Mouse (Mus musculus): ENCODE data around the gene Tbcc.
"Not testable (repeated sequence)": the region's sequence is repeated elsewhere in the genome, so short reads cannot be mapped to it uniquely, and the experiment has no call there.

Tbcc gene
- long read RNA-seq, experiment 1, transcript Tbcc-201 (1 exons, 1,164 nt) = major isoform, 61 of 61 reads
- long read RNA-seq, experiment 1, partial matches to known transcripts = 0 of 61 reads
- long read RNA-seq, experiment 1, other reads (novel, unspliced or antisense) = 0 of 61 reads
- long read RNA-seq, experiment 2, transcript Tbcc-201 (1 exons, 1,164 nt) = major isoform, 93 of 93 reads
- long read RNA-seq, experiment 2, partial matches to known transcripts = 0 of 93 reads
- long read RNA-seq, experiment 2, other reads (novel, unspliced or antisense) = 0 of 93 reads

DNA sequence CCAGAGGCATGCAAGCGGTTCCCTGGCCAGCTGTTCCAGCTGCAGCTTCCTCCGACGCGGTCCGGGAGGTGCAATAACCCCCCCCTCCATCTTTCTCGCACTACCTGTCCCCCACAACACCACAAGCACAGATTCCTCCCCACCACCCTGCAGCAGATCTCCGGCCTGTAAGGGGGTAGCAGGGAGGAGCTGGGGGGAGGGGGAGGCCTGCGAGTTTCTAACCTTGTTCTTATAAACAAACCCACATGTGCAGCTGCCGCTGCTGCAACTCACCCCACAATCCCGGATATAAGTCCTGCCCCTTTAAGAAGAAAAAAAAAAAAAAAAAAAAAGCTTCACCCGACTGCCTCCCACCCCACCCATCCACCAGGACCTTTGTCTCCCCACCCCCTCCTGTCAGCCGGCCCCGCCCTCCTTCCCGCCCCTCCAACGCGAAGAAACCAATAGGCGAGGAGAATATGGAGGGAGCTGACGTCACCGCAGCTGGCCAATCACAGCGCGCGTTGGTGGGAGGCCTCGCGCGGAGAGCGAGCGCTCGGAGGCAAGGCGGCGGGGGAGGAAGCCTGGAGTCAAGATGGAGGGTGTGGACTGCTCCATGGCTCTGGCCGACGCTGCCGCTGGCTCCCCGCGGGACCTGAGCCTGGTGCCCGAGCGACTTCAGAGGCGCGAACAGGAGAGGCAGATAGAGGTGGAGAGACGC lies at the start of gene Tbcc:
Gene Tbcc (plus strand): TSS at position 569 of the 700 bp plus-strand sequence.
- intact Hi-C loops (cut with DNase I) = loop anchor here (2.0 to 5.0 kb wide), 2 partner anchors 33 to 108 kb away; partner anchors contain the start of gene Rpl7l1

DNA sequence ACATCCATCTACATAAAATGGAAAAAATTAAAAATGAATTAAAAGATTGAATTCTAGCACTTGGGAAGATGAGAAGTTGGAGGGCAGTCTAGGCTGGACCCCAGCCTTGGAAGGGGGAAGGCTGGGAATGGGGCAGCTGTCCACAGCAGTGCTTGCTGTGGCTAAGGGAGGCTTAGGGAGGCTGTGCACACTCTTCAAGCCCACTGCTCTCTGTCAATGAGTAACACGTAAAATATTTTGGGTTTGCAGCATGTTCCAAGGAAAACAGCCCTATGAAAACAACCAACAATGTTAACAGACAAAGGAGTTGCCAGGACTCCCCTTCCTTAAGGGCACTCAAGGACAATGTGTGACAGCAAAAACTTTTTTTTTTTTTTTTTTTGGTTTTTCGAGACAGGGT lies 47.5 kb upstream of the Tbcc start:
- intact Hi-C loops (cut with DNase I) = no loop called here

DNA sequence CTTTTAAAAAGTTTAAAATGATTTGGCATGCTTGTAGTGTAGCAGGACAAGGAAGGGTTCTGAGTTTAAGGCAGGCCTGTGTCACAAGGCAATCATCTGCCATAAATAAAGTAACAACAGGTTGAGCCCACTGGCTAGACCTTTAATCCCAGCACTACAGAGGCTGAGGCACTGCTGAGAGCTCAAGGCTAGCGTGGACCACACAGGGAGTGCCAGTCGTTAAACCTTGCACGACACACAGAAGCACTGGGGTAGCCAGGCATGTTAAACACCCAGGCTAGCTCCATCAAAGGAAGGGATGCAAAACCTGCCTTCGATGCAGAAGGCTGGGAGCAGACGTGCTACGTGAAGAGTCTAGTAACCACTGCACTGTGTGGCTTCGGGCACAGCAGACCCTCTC lies 46.8 kb upstream of the Tbcc start:
- intact Hi-C loops (cut with DNase I) = no loop called here

DNA sequence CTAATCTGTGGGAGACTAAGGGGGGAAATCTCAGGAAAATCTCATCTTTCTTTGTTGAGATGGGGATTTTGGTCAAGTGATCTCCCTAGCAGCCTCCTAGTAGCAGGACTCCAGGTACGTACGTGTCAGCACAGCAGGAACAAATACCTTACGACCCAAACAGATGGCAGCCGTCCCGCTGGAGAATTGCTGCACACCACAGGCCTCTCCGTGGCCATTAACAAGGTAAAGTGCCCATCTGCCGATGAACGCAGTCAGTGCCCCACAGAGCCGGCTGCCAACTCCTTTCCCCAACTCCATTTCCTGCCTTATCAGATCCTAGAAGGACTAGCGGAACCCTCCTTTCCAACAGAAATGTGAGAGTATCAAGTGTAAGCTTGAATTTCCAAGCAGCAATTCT lies 45.7 kb upstream of the Tbcc start:
- intact Hi-C loops (cut with DNase I) = no loop called here

DNA sequence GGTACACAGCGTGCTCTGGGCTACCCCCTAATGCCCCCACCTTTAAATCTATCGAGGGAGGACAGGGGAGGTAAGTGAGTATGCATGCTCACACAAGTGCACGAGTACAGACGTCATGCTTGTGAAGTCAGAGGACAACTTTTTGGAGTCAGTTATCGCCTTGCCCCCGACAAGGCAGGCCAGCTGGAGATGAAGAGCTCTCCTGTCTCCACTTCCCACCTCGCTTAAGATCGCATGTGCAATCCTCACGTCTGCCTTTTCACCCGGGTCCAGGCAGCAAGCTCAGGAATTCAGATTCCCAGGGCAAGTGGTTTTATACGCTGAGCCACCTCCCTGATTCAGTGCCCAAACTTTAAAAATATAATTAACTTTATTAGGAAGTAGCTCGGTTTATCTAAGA lies 45.2 kb upstream of the Tbcc start:
- intact Hi-C loops (cut with DNase I) = no loop called here

DNA sequence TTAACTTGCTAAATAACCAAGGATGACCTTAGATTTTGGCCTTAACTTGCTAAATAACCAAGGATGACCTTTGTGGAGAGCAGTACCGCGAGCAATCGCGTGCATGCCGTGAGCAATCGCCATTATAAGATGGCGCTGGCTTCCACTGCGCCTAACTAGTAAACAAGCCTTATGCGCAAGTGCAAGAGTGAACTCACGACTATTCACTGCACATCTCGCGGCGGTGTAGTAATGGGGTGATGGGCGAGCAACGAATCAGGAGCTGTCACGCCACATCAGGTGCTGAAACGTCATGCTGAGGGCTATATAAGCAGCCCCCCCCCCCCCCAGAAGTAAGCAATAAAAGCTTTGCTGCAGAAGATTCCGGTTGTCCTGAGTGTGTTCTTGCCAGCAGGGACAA lies 43.9 kb upstream of the Tbcc start:
- intact Hi-C loops (cut with DNase I) = not testable (repeated sequence)

DNA sequence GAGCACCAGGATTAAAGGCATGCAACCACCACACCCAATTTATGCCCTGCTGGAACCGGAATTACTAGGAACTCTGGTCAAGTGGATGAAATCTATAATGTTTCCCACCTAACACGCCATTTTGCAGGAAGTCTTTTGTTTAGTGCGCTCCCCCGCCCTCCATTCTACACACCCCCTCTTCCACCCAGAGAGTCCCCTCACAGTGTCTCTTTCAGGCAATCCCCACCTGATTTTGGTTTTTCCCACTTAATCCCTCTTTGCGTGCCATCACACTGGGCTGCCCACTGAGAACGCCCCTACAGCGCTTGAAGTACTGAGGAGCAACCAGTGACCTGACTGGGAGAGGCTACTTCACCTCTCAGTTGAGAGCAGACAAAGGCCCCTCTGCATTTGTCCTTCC lies 43.3 kb upstream of the Tbcc start:
- intact Hi-C loops (cut with DNase I) = no loop called here

DNA sequence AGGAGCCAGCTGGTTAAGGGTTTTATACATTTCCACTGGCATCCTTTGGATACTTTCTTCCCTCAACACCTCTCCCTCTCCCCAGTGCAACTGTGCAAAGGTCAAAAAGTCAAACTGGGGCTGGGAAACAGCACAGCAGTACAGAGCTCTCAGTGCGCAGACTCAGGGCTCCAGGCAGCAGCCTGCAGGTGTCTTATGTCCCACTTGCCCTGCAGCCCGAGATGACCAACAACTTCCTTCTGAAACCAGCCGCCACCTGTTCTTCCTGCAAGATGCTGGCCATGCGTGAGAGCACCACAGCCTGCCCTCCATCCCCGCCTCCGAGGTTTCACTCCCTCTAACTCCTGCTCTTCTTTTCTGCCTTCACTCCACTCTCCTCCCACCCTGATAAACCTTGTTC lies 37.8 kb upstream of the Tbcc start:
- intact Hi-C loops (cut with DNase I) = no loop called here

DNA sequence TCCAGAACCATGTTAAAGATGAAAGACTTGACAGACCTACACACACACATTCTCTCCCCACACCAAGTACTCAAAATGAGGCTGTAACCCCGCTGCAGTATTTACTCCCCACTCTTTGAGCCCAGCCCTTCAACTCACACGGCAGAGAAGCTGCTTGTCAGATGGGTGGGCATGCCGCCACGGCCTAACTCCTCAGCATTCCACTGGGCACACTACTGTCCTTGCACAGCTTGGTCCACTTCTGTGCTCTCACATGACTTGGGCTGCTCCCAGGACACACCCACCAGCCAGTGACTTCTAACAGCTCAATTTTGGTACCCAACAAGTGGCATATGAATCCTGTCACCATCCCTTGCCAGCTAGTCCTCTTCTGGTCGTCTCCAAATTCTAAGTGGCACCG lies 37.2 kb upstream of the Tbcc start:
- intact Hi-C loops (cut with DNase I) = no loop called here

DNA sequence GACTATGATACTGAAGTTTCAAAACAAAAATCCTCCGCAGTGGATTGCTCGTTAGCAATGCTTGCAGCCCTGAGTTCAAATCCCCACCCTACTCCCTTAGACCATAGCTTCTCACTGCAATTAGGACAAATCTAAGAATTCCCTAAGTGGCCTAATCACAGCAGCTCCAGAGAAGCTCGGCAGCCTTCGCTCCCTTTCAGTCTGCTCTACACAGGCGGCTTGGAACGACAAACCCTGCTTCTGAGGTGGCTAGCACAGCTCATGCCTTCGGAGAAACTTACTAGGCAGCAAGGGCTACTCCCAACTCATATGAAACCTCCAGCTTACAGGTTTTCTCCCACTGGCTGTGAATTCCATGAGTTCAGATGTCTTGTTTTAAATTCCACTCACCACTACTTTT lies 36.4 kb upstream of the Tbcc start:
- intact Hi-C loops (cut with DNase I) = no loop called here

DNA sequence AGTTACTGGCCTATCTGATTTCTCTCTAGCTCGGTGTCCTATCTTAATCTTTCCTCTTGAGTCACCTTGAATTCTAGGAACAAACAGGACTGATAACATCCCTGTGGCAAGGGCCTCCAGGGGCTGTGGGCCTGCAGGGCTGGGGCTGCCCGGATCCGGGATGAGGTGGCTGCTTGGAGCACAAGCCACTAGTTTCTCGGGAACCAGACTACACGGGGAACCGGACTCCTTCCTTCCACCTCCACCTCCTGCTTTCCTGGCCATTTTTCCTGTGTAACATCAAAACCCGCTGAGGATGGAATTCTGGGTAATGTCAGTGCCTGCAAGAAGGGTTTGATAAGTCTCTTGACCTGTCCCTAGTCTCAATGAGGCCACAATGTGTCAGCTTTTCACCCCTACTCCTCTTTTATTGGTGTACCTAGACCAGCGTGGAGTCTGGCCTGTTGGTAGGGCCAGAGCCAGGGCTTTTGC lies 35.8 kb upstream of the Tbcc start:
- intact Hi-C loops (cut with DNase I) = no loop called here

DNA sequence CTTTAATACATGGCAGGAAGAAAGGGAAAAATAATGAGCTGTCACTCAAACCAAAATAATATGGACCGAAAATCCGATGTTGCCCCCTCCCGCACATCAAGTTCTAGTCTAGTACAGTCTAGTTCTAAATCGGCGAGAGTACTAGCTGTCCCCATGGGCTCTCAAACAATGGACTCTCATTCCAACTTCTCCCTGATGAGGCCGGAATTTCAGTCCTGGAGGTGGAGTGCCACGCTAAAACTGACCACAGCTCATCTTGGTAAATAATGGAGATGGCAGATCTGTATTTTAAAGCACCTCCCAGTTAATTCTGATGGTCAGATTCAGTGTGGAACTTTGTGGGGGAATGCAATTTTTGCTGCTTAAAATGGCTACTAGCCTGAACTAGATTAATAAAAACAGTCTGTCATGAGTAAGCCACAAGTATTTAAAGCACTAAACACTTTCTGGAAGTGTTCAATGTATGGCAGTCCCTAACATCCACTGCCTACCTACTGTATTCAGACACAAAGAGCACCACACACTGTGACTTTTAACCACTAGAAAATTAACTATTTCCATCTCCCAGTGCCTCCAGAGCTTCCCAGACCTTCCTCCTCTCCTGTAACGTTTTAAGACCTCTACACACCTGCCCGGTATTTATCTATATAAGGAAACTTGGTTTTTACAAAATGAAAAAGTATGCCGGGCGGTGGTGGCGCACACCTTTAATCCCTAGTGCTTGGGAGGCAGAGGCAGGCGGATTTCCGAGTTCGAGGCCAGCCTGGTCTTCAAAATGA lies 35.0 kb upstream of the Tbcc start:
- intact Hi-C loops (cut with DNase I) = loop anchor here (2.0 kb wide), 1 partner anchor 35 kb away; the partner anchor contains the start of gene Tbcc

DNA sequence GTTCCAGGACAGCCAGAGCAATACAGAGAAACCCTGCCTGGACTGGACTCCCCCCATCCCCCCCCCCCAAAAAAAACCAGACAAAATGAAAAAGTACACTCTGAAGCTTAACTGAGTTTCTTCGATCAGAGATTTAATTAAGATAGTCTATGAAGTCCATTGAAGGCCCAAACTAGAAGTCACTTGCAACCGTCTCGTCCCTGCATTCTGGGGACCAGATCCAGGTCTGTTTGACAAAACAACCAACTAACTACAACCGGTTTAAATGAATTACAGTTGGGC lies 34.4 kb upstream of the Tbcc start:
- intact Hi-C loops (cut with DNase I) = loop anchor here (2.0 kb wide), 1 partner anchor 35 kb away; the partner anchor contains the start of gene Tbcc

DNA sequence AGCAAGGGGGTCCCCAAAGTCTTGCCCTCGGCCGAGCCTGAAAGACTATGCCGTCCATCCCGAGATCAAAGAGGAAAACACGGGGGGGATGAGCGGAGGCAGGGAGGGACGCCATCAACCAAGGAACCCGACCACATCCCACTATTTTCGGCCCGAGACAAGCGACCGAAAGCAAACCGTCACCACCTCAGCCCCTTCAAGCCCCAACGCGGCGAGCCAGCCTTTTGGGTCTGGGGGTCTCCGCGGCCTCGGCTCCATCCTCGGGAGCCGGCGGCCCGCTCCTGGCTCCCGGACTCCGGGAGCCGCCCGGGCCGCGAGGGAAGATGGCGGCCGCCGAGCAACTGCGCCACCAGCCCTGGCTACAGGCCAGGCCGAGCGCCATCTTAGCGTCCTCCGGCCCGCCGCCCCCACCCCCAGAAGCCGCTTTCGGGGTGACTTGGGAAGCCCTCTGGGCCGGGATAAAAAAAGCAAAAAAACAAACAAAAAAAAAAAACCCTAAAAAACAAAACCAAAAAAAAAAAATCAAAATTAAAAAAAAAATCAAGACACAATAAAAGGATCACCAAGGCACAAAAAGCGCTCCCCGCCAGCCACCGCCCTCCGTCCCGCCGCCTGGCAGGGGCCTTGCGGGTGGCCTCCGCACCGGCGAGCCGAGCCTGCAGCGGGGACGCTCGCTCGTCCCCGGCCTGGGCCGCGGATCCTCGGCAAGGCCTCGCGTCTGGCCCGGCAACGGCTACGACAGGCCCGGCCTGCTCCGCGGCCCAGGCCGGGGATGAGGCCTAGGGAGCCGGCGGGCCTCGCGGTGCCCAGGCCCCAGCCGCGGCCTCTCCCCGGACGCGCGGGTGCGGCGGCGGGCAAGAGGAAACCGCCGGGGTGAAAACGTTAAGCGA lies 33.8 kb upstream of the Tbcc start:
- intact Hi-C loops (cut with DNase I) = loop anchor here (2.0 kb wide), 1 partner anchor 34 kb away; the partner anchor contains the start of gene Tbcc

DNA sequence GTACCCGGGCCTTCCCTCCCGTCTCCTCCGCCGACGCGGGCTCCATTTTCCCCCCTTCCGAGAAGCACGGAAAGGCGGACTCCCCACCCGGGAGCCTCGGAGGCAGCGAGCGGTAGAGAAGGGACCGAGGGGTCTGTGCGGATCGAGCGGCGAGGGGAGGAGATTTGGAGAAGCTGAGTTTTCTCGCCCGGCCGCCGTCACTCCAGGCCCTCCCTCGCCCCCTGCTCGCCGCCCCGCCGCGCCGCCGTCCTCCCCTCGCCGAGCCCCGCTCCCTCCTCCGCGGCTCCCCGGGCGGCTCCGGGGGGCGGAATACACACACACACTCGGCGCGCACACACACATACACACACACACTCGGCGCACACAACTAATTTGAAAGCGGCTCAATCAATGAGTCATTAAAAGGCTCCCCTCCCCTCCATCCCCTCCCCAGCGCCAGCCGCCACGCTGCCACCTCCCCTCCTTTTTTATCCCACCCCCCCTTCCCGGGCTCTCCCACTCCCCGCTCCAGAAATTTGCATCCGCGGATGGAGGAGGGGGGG lies 33.1 kb upstream of the Tbcc start:
- intact Hi-C loops (cut with DNase I) = loop anchor here (2.0 kb wide), 1 partner anchor 33 kb away; the partner anchor contains the start of gene Tbcc

DNA sequence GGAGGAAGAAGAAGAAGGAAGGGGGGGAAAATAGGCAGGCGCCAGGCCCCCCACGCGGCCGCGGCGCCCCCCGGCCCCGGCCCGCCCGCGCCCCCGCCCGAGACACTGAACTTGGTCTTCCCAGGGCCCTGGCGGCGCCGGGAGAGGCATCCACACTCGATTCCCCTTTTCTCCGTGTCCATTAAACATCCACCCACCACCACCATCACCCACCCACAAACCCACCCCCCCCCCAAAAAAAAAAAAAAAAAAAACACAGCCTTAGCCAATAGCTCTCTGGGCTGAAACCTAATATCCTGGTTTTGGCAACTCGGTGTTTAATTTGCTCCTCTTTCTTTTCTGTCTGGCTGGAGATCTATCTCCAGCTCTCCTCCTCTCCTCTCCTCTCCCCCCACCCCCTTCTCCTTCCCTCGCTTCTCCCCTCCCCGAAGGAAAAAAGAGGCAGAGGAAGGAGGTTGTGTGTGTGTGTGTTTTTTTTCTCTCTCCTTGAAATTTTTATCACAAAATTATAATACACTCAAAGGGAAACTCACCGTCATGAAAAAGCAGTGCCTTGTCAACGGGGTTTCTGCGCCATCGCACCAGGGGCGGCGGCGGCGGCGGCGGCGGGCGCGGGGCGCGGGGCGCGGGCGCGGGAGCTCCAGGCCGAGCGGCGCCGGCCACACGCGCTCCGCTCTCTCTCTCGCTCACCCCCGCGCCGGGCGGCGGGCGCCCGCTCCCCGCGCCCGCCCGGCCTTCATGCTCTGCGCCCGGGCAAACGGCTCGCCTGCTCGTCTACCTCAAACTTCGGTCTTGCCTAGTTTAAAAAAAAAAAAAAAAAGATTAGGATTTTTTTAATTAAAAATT lies 32.4 kb upstream of the Tbcc start, which contains the start of gene Bicral:
Gene Bicral (minus strand): TSS at position 580 of the 846 bp plus-strand sequence.
- intact Hi-C loops (cut with DNase I) = loop anchor here (2.0 kb wide), 1 partner anchor 33 kb away; the partner anchor contains the start of gene Tbcc

DNA sequence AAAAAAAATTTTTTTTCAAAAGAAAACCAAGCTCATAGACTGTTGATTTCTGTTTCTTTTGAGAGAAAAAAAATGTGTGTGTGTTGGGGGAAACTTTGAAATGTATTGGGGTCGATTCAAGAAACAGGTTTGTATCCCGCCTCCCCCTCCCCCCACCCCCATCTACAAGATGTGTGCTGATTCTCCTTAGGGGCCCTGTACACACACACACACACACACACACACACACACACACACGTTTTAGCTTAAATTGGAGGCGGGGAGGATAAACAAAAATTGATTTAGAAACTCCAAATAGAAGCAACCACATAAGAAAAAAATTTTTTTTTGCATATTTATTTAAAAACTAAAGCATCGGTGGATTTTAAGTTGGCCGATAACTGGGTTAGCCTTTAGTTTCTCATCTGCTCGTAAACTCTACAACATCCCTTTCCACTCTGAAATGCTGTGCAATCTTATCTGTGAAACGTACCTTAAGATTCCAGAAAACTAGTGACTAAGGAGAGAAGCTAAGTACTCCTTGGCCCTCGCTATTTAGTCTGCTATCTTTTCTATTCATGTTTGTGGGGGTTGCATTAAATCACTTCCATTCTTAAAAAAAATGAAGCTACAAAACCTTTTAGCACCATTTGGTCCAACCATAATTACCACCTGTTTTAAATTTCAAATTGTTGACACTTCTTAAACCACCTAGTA lies 31.6 kb upstream of the Tbcc start:
- intact Hi-C loops (cut with DNase I) = no loop called here

DNA sequence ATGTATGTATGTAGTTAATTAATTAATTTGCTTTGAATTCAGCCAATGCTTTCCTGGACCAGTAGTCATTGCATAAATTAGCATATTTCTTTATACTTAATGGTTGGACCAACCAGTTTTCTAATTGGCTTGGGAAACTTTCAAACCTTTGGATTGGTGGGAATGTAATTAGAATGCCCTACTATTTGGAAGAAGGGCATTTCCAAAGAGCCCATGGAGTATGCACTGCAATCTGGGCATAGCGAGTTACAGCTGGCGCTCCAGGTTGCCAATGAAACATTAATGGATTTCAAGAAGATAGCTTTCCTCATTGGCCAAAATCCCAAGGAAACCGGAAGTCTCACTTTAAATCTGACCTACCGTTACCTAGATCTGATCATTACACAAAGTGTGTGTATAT lies 30.4 kb upstream of the Tbcc start:
- intact Hi-C loops (cut with DNase I) = no loop called here

Measured in adrenal gland (tissue).